Mouse (Mus musculus) bone marrow, adult 2 months (tissue): ENCODE measurements around the gene Fbxl17.

ENCODE experiments used
- CTCF ChIP-seq: fragments of 200-500 bp; IDR thresholded peaks from 2 replicates; pipeline ENCODE4 v1.5.1; 2011; ENCODE audit warnings: low read length, control low read depth; ENCODE audit not compliant: control insufficient read depth, insufficient read depth
- POLR2A ChIP-seq: fragments of 200-500 bp; IDR thresholded peaks from 2 replicates; pipeline ENCODE4 v1.6.1; 2011; ENCODE audit warnings: low read depth, mild to moderate bottlenecking, control low read depth, low read length, borderline replicate concordance; ENCODE audit not compliant: control insufficient read depth

DNA sequence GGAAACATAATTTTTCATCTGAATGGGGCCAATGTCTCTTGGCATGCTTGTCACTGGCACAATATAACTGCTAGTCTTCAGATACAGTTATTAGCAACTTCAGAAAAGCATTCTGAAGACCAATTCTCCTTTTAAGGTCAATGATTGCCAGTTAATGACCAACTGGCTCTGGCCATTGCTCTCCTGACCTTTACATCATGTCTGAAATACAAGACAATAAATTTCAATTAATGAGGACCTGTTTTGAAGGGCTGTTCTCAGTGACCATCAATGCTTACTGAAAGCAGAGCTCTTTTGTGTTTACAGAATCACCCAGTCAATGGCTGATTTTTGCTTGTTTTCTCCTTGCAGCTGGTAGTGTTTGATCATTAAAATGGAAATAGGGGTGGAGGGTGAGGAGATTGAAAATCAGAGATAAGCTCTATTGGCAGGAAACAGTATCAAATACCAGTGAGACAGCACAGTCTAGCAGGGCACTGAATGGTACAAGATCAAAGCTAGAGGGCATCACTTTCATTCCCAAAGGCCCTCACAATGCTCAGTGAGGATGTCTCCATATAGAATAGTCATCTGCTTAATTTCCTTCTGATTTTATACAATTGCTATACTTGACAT is 95.9 kb downstream of the Fbxl17 start:
- TF ChIP-seq CTCF = no peak
- TF ChIP-seq POLR2A = no peak
